Mouse (Mus musculus): ENCODE measurements at regions not wholly inside any gene's neighbourhood (a gene's known extent, or its start where the extent isn't known, plus 50 kb on each side); places are given as distances from the start of the nearest gene placed in this dataset.

- Histone ChIP-seq H3K4me3 (replicated peaks; ENCODE audit: low read length) (no peak overlapping the region), H3K4me1 (replicated peaks; ENCODE audit: low read depth, low read length) (no peaks in the 10 kb centered on the region), H3K27me3 (ENCODE audit: insufficient read depth, low read length) (no peaks in the 10 kb centered on the region), H3K36me3 (ENCODE audit: insufficient read depth, low read length) (no peaks in the 10 kb centered on the region), H3K9me3 (ENCODE audit: low read length) (no peaks in the 10 kb centered on the region)
- TF ChIP-seq CTCF (conservative IDR thresholded peaks at IDR 0.05; ENCODE audit: low read length), result no peak
- no peak for TF ChIP-seq NANOG (IDR thresholded peaks at IDR 0.05; ENCODE audit: borderline replicate concordance, low read length)
- TF ChIP-seq POU5F1 (IDR thresholded peaks at IDR 0.05; ENCODE audit: borderline replicate concordance, low read length), result no peak
These were observed 233.3 kb upstream of the Lyplal1 start for GRCm38 (mm10) chr1:186350381-186350780.

GRCm38 (mm10) chr1:186349966-186350365 is 232.9 kb upstream of the Lyplal1 start:
- TF ChIP-seq POU5F1 (IDR thresholded peaks at IDR 0.05; ENCODE audit: borderline replicate concordance, low read length) (no peak), NANOG (IDR thresholded peaks at IDR 0.05; ENCODE audit: borderline replicate concordance, low read length) (0 out of 2 replicates have a peak, but pooled peaks have one; percentile 13), CTCF (conservative IDR thresholded peaks at IDR 0.05; ENCODE audit: low read length) (no peak)
- no peaks in the 10 kb centered on the region for H3K27me3 ChIP-seq (ENCODE audit: insufficient read depth, low read length)
- no peaks in the 10 kb centered on the region for H3K4me1 ChIP-seq (replicated peaks; ENCODE audit: low read depth, low read length)
- H3K36me3 ChIP-seq (ENCODE audit: insufficient read depth, low read length), result no peaks in the 10 kb centered on the region
- no peaks in the 10 kb centered on the region for H3K9me3 ChIP-seq (ENCODE audit: low read length)
- no peak overlapping the region for H3K4me3 ChIP-seq (replicated peaks; ENCODE audit: low read length)

GRCm38 (mm10) chr1:186347413-186348147 is 230.5 kb upstream of the Lyplal1 start:
- TF ChIP-seq POU5F1 (IDR thresholded peaks at IDR 0.05; ENCODE audit: borderline replicate concordance, low read length) (no peak), NANOG (IDR thresholded peaks at IDR 0.05; ENCODE audit: borderline replicate concordance, low read length) (no peak), CTCF (conservative IDR thresholded peaks at IDR 0.05; ENCODE audit: low read length) (no peak)
- Histone ChIP-seq H3K4me3 (replicated peaks; ENCODE audit: low read length) (no peak overlapping the region), H3K9me3 (ENCODE audit: low read length) (no peaks in the 10 kb centered on the region), H3K4me1 (replicated peaks; ENCODE audit: low read depth, low read length) (no peaks in the 10 kb centered on the region), H3K36me3 (ENCODE audit: insufficient read depth, low read length) (no peaks in the 10 kb centered on the region), H3K27me3 (ENCODE audit: insufficient read depth, low read length) (no peaks in the 10 kb centered on the region)

- TF ChIP-seq NANOG (IDR thresholded peaks at IDR 0.05; ENCODE audit: borderline replicate concordance, low read length) (no peak), CTCF (conservative IDR thresholded peaks at IDR 0.05; ENCODE audit: low read length) (no peak), POU5F1 (IDR thresholded peaks at IDR 0.05; ENCODE audit: borderline replicate concordance, low read length) (no peak)
- no peaks in the 10 kb centered on the region for H3K9me3 ChIP-seq (ENCODE audit: low read length)
- no peaks in the 10 kb centered on the region for H3K4me1 ChIP-seq (replicated peaks; ENCODE audit: low read depth, low read length)
- no peak overlapping the region for H3K4me3 ChIP-seq (replicated peaks; ENCODE audit: low read length)
- no peaks in the 10 kb centered on the region for H3K36me3 ChIP-seq (ENCODE audit: insufficient read depth, low read length)
- H3K27me3 ChIP-seq (ENCODE audit: insufficient read depth, low read length), result no peaks in the 10 kb centered on the region
These were observed 228.3 kb upstream of the Lyplal1 start for GRCm38 (mm10) chr1:186345449-186345848.

- Histone ChIP-seq H3K4me3 (replicated peaks; ENCODE audit: low read length) (no peak overlapping the region), H3K4me1 (replicated peaks; ENCODE audit: low read depth, low read length) (no peaks in the 10 kb centered on the region), H3K27me3 (ENCODE audit: insufficient read depth, low read length) (no peaks in the 10 kb centered on the region), H3K36me3 (ENCODE audit: insufficient read depth, low read length) (no peaks in the 10 kb centered on the region), H3K9me3 (ENCODE audit: low read length) (no peaks in the 10 kb centered on the region)
- no peak for TF ChIP-seq CTCF (conservative IDR thresholded peaks at IDR 0.05; ENCODE audit: low read length)
These were observed 225.9 kb upstream of the Lyplal1 start for GRCm38 (mm10) chr1:186342931-186343506.

- Histone ChIP-seq H3K4me1 (replicated peaks; ENCODE audit: low read depth, low read length) (no peaks in the 10 kb centered on the region), H3K4me3 (replicated peaks; ENCODE audit: low read length) (no peak overlapping the region), H3K9me3 (ENCODE audit: low read length) (no peaks in the 10 kb centered on the region), H3K36me3 (ENCODE audit: insufficient read depth, low read length) (no peaks in the 10 kb centered on the region), H3K27me3 (ENCODE audit: insufficient read depth, low read length) (no peaks in the 10 kb centered on the region)
- TF ChIP-seq NANOG (IDR thresholded peaks at IDR 0.05; ENCODE audit: borderline replicate concordance, low read length) (no peak), CTCF (conservative IDR thresholded peaks at IDR 0.05; ENCODE audit: low read length) (no peak), POU5F1 (IDR thresholded peaks at IDR 0.05; ENCODE audit: borderline replicate concordance, low read length) (no peak)
These were observed 225.3 kb upstream of the Lyplal1 start for GRCm38 (mm10) chr1:186342391-186342790.

GRCm38 (mm10) chr1:186341878-186342277 is 224.8 kb upstream of the Lyplal1 start:
- H3K9me3 ChIP-seq (ENCODE audit: low read length), result no peaks in the 10 kb centered on the region
- H3K4me1 ChIP-seq (replicated peaks; ENCODE audit: low read depth, low read length), result no peaks in the 10 kb centered on the region
- TF ChIP-seq POU5F1 (IDR thresholded peaks at IDR 0.05; ENCODE audit: borderline replicate concordance, low read length) (no peak), CTCF (conservative IDR thresholded peaks at IDR 0.05; ENCODE audit: low read length) (no peak), NANOG (IDR thresholded peaks at IDR 0.05; ENCODE audit: borderline replicate concordance, low read length) (no peak)
- H3K4me3 ChIP-seq (replicated peaks; ENCODE audit: low read length), result no peak overlapping the region
- H3K27me3 ChIP-seq (ENCODE audit: insufficient read depth, low read length), result no peaks in the 10 kb centered on the region
- no peaks in the 10 kb centered on the region for H3K36me3 ChIP-seq (ENCODE audit: insufficient read depth, low read length)

GRCm38 (mm10) chr1:186340701-186341100 is 223.6 kb upstream of the Lyplal1 start:
- no peaks in the 10 kb centered on the region for H3K36me3 ChIP-seq (ENCODE audit: insufficient read depth, low read length)
- no peak overlapping the region for H3K4me3 ChIP-seq (replicated peaks; ENCODE audit: low read length)
- H3K9me3 ChIP-seq (ENCODE audit: low read length), result no peaks in the 10 kb centered on the region
- H3K27me3 ChIP-seq (ENCODE audit: insufficient read depth, low read length), result no peaks in the 10 kb centered on the region
- TF ChIP-seq CTCF (conservative IDR thresholded peaks at IDR 0.05; ENCODE audit: low read length) (no peak), POU5F1 (IDR thresholded peaks at IDR 0.05; ENCODE audit: borderline replicate concordance, low read length) (no peak), NANOG (IDR thresholded peaks at IDR 0.05; ENCODE audit: borderline replicate concordance, low read length) (no peak)
- H3K4me1 ChIP-seq (replicated peaks; ENCODE audit: low read depth, low read length), result no peaks in the 10 kb centered on the region
